Mouse (Mus musculus): ENCODE data around the gene Chchd1.

Gene Chchd1

GRCm38 (mm10) chr14:20724043-20724442 lies 21.2 kb downstream of the Chchd1 start:
- CTCF ChIA-PET = no interaction called here

DNA sequence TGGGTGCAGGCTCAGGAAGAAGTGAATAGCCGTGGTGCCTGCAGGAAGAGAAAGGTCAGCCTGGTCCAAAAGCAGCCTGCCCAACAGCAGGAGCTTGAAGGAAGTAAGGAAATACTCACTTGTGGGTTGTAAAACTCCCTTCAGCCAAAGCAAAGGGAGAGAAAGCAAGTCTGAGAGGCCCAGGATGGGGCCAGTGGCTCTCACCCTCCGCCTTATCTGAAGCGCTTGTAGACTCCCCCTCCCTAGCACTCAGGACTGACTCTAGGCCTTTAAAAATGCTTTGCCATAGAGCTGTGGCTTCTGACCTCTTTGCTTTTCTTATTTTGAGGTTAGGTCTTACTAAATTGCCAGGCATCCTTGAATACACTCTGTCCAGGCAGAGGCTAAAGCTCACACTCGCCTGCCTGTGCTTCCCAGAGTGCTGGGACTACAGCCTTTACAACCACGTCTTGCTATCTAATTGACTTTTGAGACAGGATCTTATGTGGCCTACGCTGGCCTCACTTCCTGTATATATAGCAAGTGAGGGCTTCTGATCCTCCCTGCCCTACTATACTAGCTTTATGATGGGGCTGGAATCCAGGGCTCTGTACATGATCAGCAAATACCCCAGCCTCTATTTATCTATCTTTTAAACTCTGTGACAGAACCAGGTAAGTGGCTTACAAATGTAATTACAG lies 23.0 kb downstream of the Chchd1 start:
- CTCF ChIA-PET = no interaction called here

- CTCF ChIA-PET = no interaction called here
Observed at GRCm38 (mm10) chr14:20729871-20730270, 27.1 kb downstream of the Chchd1 start.

DNA sequence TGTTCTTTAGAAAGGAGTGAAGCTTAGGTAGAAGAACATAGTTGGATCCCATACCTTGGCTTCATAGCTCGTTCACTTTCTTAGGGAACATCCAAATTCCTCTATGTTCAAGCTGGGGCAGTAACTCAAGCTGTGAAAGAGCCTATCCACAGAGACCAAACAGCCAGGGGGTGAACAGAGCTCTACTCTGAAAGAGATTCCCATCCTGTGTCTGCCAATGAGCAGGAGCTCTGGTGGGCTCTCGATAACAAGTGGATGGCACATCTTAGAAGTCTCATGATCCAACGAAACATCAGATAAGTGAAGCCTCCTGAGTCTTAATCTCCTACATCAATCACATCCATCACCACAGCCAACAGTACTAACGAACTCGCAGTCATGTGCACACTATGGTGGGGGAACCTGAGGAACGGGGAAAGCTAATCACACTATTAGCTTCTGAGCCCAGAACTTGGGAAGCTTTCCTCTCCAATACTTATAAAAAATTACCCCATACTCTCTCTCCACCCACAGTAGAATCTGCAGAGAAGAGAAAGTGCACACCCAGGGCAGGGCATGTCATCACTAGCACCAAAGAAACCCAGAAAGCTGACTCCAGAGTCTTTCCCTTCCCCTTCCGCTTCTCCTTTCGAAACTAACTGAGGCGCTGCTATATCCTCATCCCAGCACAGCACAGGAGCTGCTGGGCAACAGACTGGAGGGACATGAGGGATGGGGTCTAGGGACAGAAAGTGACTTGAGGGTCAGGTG lies 28.2 kb downstream of the Chchd1 start:
- CTCF ChIA-PET = no interaction called here

- CTCF ChIA-PET = no interaction called here
Observed at GRCm38 (mm10) chr14:20733041-20733951, 30.5 kb downstream of the Chchd1 start.

DNA sequence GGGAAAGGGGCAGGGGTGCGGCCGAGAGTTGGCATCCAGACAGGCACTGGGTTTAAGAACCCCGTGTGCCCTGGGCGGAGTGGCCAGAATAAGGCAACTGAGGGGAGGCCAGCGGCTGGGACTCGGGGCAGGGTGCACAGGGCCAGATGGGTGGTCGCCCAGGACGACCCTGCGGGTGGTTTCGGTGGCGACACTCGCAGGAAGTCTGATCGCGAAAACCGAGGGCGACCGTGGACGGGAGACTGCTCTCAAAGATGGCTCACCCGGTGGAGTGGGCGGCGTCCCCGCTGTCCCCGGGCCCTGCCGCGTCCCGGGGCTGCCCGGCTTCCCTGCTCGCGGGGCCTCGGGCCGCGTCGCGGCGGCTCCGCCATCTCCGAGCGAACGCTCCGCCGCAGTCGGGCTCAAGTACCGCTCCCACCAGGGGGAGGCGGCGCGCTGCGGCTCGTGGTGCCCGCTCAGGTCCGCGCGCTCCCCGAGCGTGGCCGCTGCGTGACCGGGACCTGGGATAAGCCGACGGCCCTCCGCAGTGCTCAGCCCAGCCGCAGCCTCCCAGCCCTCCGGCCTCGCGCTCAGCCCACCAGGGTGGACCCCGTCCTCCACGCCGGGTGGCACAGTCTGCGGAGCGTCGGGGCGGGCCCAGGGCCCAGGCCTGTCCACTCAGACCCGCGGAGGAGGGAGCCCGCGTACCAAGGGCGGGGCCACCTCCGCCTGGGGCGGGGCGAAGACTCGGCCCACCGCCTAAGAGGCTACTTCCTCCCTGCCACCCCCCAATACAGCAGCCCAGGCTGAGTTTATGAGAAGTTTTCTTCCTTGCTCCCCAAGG lies 31.4 kb downstream of the Chchd1 start, which contains the start of gene Ndst2:
Ndst2 (minus strand) TSS at position 611 of the 823 bp plus-strand sequence.
- CTCF ChIA-PET = no interaction called here

- CTCF ChIA-PET = no interaction called here
Observed at GRCm38 (mm10) chr14:20735052-20735451, 32.2 kb downstream of the Chchd1 start.

GRCm38 (mm10) chr14:20735892-20736390 lies 33.1 kb downstream of the Chchd1 start:
- CTCF ChIA-PET = no interaction called here

DNA sequence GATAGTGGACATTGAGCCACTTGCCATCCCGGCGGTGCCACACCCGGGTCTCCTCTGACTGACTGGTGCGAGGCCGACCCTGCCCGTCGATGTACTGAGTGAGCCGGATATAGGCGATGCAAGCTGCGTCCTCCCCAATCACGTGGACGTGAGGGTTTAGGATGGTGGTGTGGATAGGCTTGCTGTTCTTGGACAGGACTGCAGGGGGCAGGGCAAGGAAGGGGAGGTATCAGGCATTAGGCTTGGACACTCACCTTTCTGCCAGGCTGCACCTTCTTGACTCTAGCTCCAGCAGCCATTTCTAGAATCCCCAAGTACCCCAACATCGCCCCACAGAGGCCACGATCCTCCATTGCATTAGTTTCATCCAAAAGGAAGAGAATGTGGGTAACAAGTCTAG lies 34.5 kb downstream of the Chchd1 start:
- CTCF ChIA-PET = no interaction called here

- CTCF ChIA-PET = no interaction called here
Observed at GRCm38 (mm10) chr14:20738511-20738910, 35.7 kb downstream of the Chchd1 start.

DNA sequence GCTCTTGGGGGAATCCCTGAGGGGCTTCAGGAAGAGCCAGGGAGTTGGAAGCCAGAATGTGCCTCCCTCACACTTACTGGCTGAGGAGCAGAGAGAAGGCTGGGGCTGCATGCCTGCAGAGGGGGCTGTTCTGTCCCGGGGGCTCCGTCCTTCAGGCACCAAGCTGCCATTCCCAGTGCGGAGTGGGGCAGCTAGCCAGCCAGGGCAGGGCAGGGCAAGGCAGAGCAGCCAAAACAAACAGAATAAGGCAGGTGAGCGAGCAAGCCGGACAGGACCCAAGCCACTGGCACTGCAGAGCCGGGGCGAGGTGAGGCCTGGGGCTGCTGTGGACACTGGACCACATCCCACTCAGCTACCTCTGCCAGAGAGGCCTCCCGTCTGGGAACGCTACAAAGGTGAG lies 38.5 kb downstream of the Chchd1 start:
- CTCF ChIA-PET = no interaction called here

- CTCF ChIA-PET = interaction anchor here (0.6 kb wide), 1 partner anchor 198 kb away, joined by 4 read pairs; no protein-coding TSS in a partner anchor
Observed at GRCm38 (mm10) chr14:20743614-20744013, 40.8 kb downstream of the Chchd1 start.

GRCm38 (mm10) chr14:20746935-20747334 lies 44.1 kb downstream of the Chchd1 start:
- CTCF ChIA-PET = no interaction called here

- CTCF ChIA-PET = no interaction called here
Observed at GRCm38 (mm10) chr14:20748388-20748787, 45.6 kb downstream of the Chchd1 start.

DNA sequence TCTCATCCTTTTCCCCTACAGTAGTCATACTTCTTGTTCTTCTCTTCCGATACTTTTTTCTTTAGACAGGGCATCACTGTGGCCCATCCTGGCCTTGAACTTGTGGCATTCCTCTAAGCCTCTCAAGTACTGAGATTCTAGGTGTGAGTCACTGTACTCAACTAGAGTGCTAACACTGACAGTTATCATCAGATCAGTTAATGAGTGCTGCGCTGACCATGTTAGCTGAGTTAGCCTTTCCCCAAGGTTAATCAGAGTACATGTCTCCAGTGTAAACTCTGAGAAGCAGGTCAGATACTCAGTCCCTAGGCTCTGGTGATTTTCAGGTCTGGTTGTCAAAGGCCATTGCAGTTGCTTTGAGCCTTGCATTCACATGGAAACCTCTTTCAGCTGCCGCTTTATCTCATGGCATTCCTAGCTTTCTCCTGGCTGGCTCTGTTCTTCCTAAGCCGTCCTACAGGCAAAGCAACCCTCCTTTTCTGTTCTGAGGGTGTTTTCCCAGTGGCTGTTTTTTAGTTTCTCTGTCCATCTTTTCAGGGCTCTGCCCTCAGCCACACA lies 46.8 kb downstream of the Chchd1 start:
- CTCF ChIA-PET = no interaction called here

DNA sequence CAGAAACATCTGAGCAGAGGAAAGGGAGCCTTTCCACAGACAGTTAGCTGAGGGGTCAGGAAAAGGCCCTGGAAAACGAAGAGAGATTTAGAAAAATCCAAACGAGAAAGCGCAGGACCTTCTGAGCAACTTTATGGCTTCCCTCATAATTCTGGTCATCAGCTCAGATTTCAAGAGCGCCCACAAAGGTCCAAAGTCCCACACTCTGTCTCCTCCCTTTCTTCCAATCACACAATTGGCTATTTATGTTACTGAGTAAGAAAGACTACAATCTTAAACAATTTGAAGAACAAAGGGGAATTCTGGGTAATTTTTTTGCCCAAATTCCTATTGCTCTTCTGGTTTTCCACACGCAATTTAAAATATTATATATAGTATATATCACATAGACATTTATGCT lies 47.7 kb downstream of the Chchd1 start:
- CTCF ChIA-PET = no interaction called here

- CTCF ChIA-PET = no interaction called here
Observed at GRCm38 (mm10) chr14:20753792-20754191, 51.0 kb downstream of the Chchd1 start.
